Mouse (Mus musculus) gastrocnemius, adult 8-10 months (tissue): Measurements from ENCODE around the gene Kctd12. TPM values are rescaled to one million over a fixed set of nuclear protein-coding genes. Genes with fewer than 3 reads are reported as not detected.

ENCODE experiments used
- DNase-seq, 2 experiments: peaks; one replicate each; pipeline ENCODE4 v3.0.0; 2022; ENCODE audit warnings: low spot score in 2 of 2
- microRNA-seq: library from miRNA; unstranded; fragments of <30 nt; microRNA quantifications from one replicate; pipeline ENCODE4 v1.2.0, GENCODE M21; 2022
- total RNA-seq, 4 experiments: library from RNA; stranded (reverse); gene quantifications; 2 replicates each; pipeline ENCODE4 v1.2.4; 2022

Gene Kctd12
- total RNA-seq, 4 experiments from 2014 or later = 4.4 to 7.7 (median 5.3) TPM

DNA sequence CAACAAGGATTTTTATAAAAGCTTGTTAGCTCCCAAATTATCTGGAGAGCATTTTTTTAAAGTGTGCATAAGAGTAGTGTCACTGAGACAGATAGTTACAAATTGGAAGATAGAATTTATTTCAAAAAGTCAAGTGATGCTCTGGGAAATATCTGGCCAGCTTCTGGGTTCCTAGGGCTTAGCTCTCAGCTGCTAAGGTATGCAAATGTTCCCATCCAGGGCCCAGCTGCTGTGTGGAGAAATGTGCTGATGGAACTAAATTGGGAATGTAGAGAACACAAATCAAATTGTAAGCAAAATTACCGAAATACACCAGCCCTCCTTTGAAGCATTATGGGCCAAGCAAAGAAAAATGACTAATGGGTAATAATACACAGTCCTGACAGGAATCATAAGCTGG is 16.6 kb downstream of the Kctd12 start:
- no peak for DNase-seq

DNA sequence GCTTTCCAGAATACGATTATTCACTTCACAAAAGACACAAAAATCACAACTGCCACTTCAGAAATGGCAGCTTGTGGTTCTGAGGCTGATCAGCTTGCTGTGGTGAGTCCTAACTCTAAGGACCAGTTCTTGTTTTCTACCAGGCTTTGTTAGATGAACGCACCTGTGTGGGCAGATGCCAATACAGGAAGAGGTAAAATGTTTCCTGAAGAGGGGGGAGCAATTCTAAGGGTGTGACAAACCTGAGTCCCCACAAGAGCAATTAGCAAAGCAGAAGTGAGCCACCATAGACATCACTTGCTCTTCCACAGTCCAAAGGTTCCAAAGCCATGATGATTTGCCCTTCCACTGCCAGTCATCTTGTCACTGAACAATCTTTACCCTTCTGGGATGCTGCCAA is 20.4 kb downstream of the Kctd12 start:
- no peak for DNase-seq

DNA sequence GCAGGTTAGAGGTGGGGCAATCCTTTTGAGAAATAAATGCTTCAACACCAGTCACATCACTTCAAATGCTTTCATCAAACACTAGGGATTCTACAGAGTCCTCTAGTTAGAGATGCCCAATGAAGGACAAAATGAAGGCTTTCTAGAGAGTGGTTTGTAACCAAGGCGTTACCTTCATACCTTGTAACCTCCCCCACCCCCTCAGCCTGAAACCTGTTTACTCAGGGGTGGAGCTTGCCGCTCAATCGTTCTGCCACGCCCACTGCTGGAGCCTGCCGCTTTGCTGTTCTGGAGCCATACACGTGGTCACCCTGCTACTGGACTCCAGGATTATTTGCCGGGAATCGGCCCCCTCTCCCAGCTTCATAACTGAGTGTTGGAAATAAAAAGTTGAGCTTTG is 28.9 kb downstream of the Kctd12 start:
- DNase-seq = no peak

DNA sequence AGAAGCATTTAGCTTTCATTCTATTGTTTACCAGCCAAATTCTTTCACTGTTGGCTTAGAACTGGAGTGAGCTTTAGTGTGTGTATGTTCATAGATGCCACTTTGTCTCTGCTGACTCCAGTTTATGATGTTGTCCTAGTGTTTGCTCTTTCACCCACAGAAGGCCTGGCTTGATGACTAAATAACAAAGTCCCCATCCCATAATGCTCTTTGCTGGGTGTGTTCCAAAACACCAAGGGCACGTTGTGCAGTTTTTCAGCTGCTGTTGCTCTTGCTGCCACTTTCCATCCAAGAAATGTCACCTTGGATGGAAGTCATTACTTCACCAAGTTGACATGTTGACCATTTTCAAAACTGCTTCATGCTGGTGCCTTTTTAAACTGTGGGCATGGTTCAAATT is 30.5 kb downstream of the Kctd12 start:
- DNase-seq = no peak

DNA sequence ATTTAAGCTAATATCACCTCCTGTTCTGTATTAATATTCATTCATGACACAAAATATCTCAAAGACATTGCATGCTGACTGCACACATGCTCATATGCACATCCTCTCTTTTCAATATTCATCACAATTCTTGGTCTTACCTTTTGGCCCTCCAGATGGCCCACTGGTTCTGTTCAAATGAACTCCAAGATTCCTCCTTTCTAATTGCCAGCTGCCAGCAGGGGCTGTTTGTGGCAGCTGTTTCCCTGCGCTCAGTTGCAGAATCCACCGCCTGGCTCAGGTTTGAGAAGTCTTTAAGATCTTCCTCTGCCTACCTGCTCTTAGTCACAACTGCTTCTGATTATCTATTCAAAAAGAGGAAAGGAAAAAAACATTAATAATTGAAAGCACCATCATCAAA is 34.6 kb downstream of the Kctd12 start:
- DNase-seq = no peak

DNA sequence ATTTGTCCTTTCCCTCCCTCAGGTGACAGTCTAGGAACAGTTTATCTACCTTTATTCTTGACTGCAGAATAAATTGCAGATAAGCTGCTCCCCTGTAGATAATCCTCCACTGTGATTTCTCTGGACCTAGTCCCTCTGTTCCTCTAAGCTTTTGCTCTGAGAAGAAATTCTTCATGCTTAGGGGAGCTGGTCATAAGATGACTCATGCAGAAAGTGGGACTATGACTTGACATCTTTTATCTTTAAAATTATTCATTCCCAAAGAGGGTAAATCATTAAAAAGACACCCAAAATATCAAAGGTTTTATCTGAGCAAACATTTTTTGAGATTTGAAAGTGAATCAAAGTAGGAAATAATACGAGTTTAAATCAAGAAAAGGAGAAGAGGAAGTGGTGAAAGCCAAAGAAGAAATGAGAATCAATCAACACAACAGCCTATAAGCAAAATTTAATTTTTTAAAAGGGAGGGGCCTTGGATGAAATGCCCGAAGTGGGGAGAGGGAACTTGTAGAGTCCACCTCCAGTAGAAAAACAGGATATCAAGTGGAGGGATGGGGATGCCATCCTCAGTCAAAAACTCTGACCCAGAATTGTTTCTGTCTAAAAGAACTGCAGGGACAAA is 40.1 kb downstream of the Kctd12 start:
- DNase-seq = no peak

DNA sequence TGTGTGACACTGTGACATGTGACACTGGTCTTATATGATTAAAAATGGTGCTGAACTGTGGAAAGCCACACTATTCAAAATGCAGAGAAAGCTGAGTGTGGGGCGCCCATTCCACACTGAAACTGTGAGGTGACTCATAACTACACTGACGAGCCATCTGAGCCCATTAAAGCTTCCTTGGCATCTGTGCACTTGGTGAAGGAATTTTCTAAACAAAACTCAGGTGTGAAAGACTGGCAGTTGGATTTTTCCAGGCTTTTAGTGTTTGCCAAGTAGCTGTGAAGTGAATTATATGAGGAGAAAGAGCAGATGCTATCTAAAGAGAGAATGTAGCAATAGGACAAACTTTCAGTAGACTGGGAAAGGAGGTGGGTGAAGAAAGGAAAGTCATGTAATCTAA is 47.6 kb downstream of the Kctd12 start:
- no peak for DNase-seq

DNA sequence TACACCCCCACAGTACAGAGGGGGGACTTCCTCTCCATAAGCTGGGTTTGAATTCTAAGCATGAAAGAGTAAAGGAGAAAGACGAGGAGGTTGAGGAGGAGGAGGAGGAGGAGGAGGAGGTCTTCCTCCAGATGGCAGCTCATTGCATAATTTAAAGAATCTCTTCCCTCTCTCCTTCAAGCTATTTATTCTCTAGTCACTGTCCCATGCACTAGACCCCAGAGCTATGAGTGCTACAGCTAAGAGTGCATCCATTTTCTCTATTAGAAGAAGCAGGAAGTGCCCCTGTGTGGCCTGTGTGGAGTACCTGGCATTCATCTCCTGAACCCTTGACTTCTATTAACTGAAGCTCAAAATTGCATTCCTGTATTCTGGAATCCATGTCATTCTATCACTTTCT is 51.5 kb downstream of the Kctd12 start:
- no peak for DNase-seq

DNA sequence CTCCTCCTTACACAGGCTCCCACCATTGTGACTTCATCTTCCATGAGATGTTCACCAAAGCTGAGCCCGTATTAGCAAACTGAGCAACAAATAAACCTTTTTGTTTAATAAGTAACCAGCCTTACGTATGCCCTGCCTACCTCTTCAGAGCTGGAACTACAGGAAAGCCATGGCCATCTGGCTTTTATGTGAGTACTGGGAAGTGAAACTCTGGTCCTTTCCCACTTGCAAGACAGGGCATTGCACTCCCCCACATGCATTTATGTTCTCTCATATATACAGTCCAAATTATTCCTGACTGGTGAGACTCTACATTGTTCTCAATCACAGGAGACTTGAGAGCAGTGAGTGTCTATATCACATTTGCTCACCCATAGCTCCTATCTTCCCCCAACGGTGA is 52.9 kb downstream of the Kctd12 start:
- DNase-seq = no peak

DNA sequence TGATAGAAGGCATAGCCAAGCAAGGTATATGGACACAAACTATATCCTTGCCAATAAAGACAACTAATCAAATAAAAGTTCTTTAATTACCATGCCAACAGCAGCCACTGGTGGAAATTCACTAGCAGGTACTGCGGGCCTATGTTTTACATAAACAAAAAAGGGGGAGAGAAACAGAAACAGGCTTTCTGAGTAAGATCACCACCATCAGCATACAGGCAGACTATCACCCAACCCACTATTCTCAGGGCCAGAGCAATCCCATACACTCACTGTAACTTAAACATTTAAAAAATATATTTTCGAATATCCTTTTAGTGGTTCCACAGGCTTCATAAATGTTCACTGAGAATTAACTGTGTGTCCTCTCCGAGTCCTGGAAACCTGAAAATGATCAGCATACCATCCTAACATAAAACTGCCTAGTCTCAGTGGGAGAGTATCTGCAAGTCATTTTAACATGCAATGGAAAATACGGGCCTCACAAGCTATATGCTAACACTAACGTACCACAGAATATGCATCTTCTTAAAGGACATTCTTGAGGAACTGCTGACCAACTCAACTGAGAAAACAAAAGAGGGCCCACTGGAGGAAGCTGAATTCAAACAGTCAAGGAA is 54.5 kb downstream of the Kctd12 start:
- no peak for DNase-seq

Small RNA genes within 50 kb of the gene (microRNA-seq; reads per million reads assigned to microRNA genes)
- gene Mir5130 = 3.3 reads per million

Other genes starting within 250 kb of the Kctd12 start
- not detected for gene Acod1, start 64.3 kb upstream of the Kctd12 start, total RNA-seq
- 10 to 100 TPM; 11.1 to 12.4 (median 11.8) TPM for gene Cln5, start 87.6 kb upstream of the Kctd12 start, total RNA-seq
- 10 to 100 TPM; 45.5 to 56.2 (median 51.0) TPM for gene Fbxl3, start 116.9 kb upstream of the Kctd12 start, total RNA-seq